ENCODE assay signal across 23 mouse cellular contexts in genomic region chr1:35495963-35496362, GRCm38 (mm10).
A peak's percentile ranks its signal among the peaks of the same experiment; 100 is the strongest.
DNase-seq lines count a peak whose midpoint lies in the region; ATAC-seq and TF ChIP-seq lines count a peak whose summit lies in the region.
"Had no signal": no experiment of that assay in that cellular context is flagged by ENCODE, and none has a peak within 500 bp of the region (broad histone marks: within the 10 kb centered on the region; RNA-seq: fewer than 3 reads in every experiment).

No protein-coding gene starts in this region.

- no peak overlapping the region for H3K9ac ChIP-seq in kidney, embryonic 15.5 days
- no peak overlapping the region for H3K9ac ChIP-seq in lung, postnatal 0 days (replicated peaks; ENCODE audit: low read depth)
- H3K9ac ChIP-seq in hindbrain, postnatal 0 days (replicated peaks; ENCODE audit: low read length): no peak overlapping the region
- no peak overlapping the region for H3K9ac ChIP-seq in heart, embryonic 11.5 days (ENCODE audit: low read depth, low read length)
- H3K9ac ChIP-seq: liver, embryonic 14.5 days; stomach, embryonic 15.5 days had no signal

- no peak overlapping the region for H3K4me2 ChIP-seq in kidney, embryonic 15.5 days
- no peak overlapping the region for H3K4me2 ChIP-seq in lung, postnatal 0 days (replicated peaks; ENCODE audit: low read depth, low read length)
- H3K4me2 ChIP-seq in hindbrain, postnatal 0 days (ENCODE audit: low read depth, low read length): no peak overlapping the region
- H3K4me2 ChIP-seq in heart, embryonic 11.5 days: no peak overlapping the region
- H3K4me2 ChIP-seq: stomach, embryonic 15.5 days had no signal

- DNase-seq in adrenal gland, adult 2 months: peak; percentile 1
- DNase-seq in adrenal gland, postnatal 14 days: no peak
- DNase-seq in kidney, adult 2 months: peak; percentile 12
- peak; percentile 2 for DNase-seq in lung, postnatal 0 days (ENCODE audit: low spot score)
- DNase-seq in lung, postnatal 4 days: no peak
- peak; percentile 17 for DNase-seq in hindbrain, postnatal 0 days (ENCODE audit: low spot score)
- DNase-seq: adrenal gland, postnatal 10 days; cerebellum, adult 11-12 months; cerebellum, postnatal 14 days; embryo, embryonic 11 days; gastrocnemius, postnatal 14 days; heart, adult 18-20 months; heart, postnatal 36 days; right cerebral cortex, postnatal 14 days; thymus, adult 2 months had no signal

- WGBS in kidney, adult 2 months: 55% methylated on average over 5 of the region's 5 CpGs
- 42% methylated on average over 5 of the region's 5 CpGs for WGBS in kidney, embryonic 15.5 days
- 18% methylated on average over 5 of the region's 5 CpGs for WGBS in lung, postnatal 0 days
- WGBS in hindbrain, postnatal 0 days: 55% methylated on average over 5 of the region's 5 CpGs
- 66% methylated on average over 5 of the region's 5 CpGs for WGBS in heart, embryonic 11.5 days (ENCODE audit: insufficient replicate concordance)

- H3K4me3 ChIP-seq in kidney, adult 2 months (ENCODE audit: insufficient read depth, low read depth, low read length): no peak overlapping the region
- H3K4me3 ChIP-seq in kidney, embryonic 15.5 days (replicated peaks): no peak overlapping the region
- H3K4me3 ChIP-seq in lung, postnatal 0 days (ENCODE audit: low read depth, low read length): no peak overlapping the region
- H3K4me3 ChIP-seq in hindbrain, postnatal 0 days (ENCODE audit: low read length): no peak overlapping the region
- H3K4me3 ChIP-seq in heart, embryonic 11.5 days (ENCODE audit: low read depth, low read length): no peak overlapping the region
- H3K4me3 ChIP-seq: stomach, embryonic 15.5 days had no signal

- TF ChIP-seq CTCF in kidney, adult 2 months (conservative IDR thresholded peaks at IDR 0.05; ENCODE audit: insufficient read depth, insufficient read length, low read depth, low read length): no peak
- TF ChIP-seq CTCF in lung, postnatal 0 days (IDR thresholded peaks at IDR 0.05): no peak
- no peak for TF ChIP-seq CTCF in hindbrain, postnatal 0 days (IDR thresholded peaks at IDR 0.05; ENCODE audit: low read depth)

- no peaks in the 10 kb centered on the region for H3K9me3 ChIP-seq in kidney, embryonic 15.5 days (replicated peaks)
- H3K9me3 ChIP-seq in lung, postnatal 0 days (ENCODE audit: low read length): no peaks in the 10 kb centered on the region
- H3K9me3 ChIP-seq in hindbrain, postnatal 0 days (ENCODE audit: low read length): no peaks in the 10 kb centered on the region
- no peaks in the 10 kb centered on the region for H3K9me3 ChIP-seq in heart, embryonic 11.5 days (replicated peaks; ENCODE audit: control insufficient read depth, low read length)
- H3K9me3 ChIP-seq: stomach, embryonic 15.5 days had no signal

- no peaks in the 10 kb centered on the region for H3K27me3 ChIP-seq in kidney, adult 2 months (replicated peaks; ENCODE audit: control insufficient read depth, insufficient read depth, low read length)
- H3K27me3 ChIP-seq in kidney, embryonic 15.5 days: no peaks in the 10 kb centered on the region
- H3K27me3 ChIP-seq in lung, postnatal 0 days (replicated peaks; ENCODE audit: insufficient read depth, low read length): no peaks in the 10 kb centered on the region
- H3K27me3 ChIP-seq in hindbrain, postnatal 0 days (ENCODE audit: insufficient read depth, low read length): no peaks in the 10 kb centered on the region
- H3K27me3 ChIP-seq in heart, embryonic 11.5 days (ENCODE audit: control insufficient read depth, insufficient read depth, low read length): no peaks in the 10 kb centered on the region
- H3K27me3 ChIP-seq: stomach, embryonic 15.5 days had no signal

- H3K36me3 ChIP-seq in kidney, adult 2 months (ENCODE audit: control insufficient read depth, insufficient read depth, low read length): no peaks in the 10 kb centered on the region
- no peaks in the 10 kb centered on the region for H3K36me3 ChIP-seq in kidney, embryonic 15.5 days
- no peaks in the 10 kb centered on the region for H3K36me3 ChIP-seq in lung, postnatal 0 days (ENCODE audit: insufficient read depth, low read length)
- H3K36me3 ChIP-seq in hindbrain, postnatal 0 days (ENCODE audit: insufficient read depth, low read length): no peaks in the 10 kb centered on the region
- no peaks in the 10 kb centered on the region for H3K36me3 ChIP-seq in heart, embryonic 11.5 days (ENCODE audit: control insufficient read depth, insufficient read depth, low read length)
- H3K36me3 ChIP-seq: stomach, embryonic 15.5 days had no signal

- H3K27ac ChIP-seq in kidney, adult 2 months (ENCODE audit: insufficient read depth, low read depth, low read length): no peak overlapping the region
- no peak overlapping the region for H3K27ac ChIP-seq in kidney, embryonic 15.5 days
- H3K27ac ChIP-seq in lung, postnatal 0 days (ENCODE audit: low read length): no peak overlapping the region
- no peak overlapping the region for H3K27ac ChIP-seq in hindbrain, postnatal 0 days
- no peak overlapping the region for H3K27ac ChIP-seq in heart, embryonic 11.5 days (ENCODE audit: low read depth, low read length)
- H3K27ac ChIP-seq: liver, embryonic 14.5 days; stomach, embryonic 15.5 days had no signal

- no peak for ATAC-seq in kidney, embryonic 15.5 days (replicated peaks; ENCODE audit: low FRiP score)
- no peak for ATAC-seq in lung, postnatal 0 days
- ATAC-seq in hindbrain, postnatal 0 days: no peak
- no peak for ATAC-seq in heart, embryonic 11.5 days (replicated peaks; ENCODE audit: insufficient number of reproducible peaks, low FRiP score, low TSS enrichment)
- ATAC-seq: CD4-positive, CD25-positive, alpha-beta regulatory T cell, adult 4 months; forebrain, embryonic 16.5 days; midbrain, embryonic 16.5 days; Patski had no signal

- no peak for TF ChIP-seq POLR2A in kidney, adult 2 months (IDR thresholded peaks at IDR 0.05; ENCODE audit: low read depth, low read length)

- no peak for TF ChIP-seq EP300 in lung, postnatal 0 days (IDR thresholded peaks at IDR 0.05)

- no peaks in the 10 kb centered on the region for H3K4me1 ChIP-seq in kidney, adult 2 months (ENCODE audit: control insufficient read depth, insufficient read depth, low read length)
- no peaks in the 10 kb centered on the region for H3K4me1 ChIP-seq in kidney, embryonic 15.5 days
- H3K4me1 ChIP-seq in lung, postnatal 0 days (ENCODE audit: insufficient read depth, low read depth, low read length): no peaks in the 10 kb centered on the region
- H3K4me1 ChIP-seq in hindbrain, postnatal 0 days (ENCODE audit: insufficient read depth, low read length): no peaks in the 10 kb centered on the region
- H3K4me1 ChIP-seq in heart, embryonic 11.5 days (ENCODE audit: control insufficient read depth, insufficient read depth, low read length): no peaks in the 10 kb centered on the region
- H3K4me1 ChIP-seq: stomach, embryonic 15.5 days had no signal

Comparison
In these comparisons a context has a peak if more than half of its experiments do, and no peak if none do; other contexts are left out.
1. DNase-seq: peak in adrenal gland, adult 2 months (single experiment), kidney, adult 2 months (single experiment), lung, postnatal 0 days (single experiment) and hindbrain, postnatal 0 days (single experiment); none in adrenal gland, postnatal 14 days (single experiment) and lung, postnatal 4 days (0 of 2).